Mouse (Mus musculus) C2C12 (cell line): ENCODE measurements around the gene Nr2c2ap.

Experiments used
- CEBPB ChIP-seq: IDR thresholded peaks from one replicate; pipeline ENCODE4 v1.6.1; 2011; ENCODE audit warnings: low read depth, mild to moderate bottlenecking, control low read depth, moderate library complexity
- CTCF ChIP-seq: IDR thresholded peaks from one replicate; pipeline ENCODE4 v1.5.1; 2011; ENCODE audit not compliant: control insufficient read depth, insufficient read depth, insufficient read length
- FOSL1 ChIP-seq: IDR thresholded peaks from one replicate; pipeline ENCODE4 v1.8.0; 2011; ENCODE audit warnings: mild to moderate bottlenecking, low read length; ENCODE audit not compliant: poor library complexity, insufficient read depth, severe bottlenecking
- MAX ChIP-seq: IDR thresholded peaks from one replicate; pipeline ENCODE4 v1.6.1; 2011; ENCODE audit warnings: mild to moderate bottlenecking, control low read depth
- MYOD1 ChIP-seq: IDR thresholded peaks from one replicate; pipeline ENCODE4 v1.6.1; 2011; ENCODE audit warnings: low read depth; ENCODE audit not compliant: control insufficient read depth, insufficient read length
- MYOG ChIP-seq: IDR thresholded peaks from one replicate; pipeline ENCODE4 v1.6.1; 2011; ENCODE audit not compliant: control insufficient read depth, insufficient read length; ENCODE audit errors: extremely low read depth
- USF1 ChIP-seq: IDR thresholded peaks from one replicate; pipeline ENCODE4 v1.6.1; 2011; ENCODE audit warnings: low read depth, mild to moderate bottlenecking, control low read depth, moderate library complexity

- TF ChIP-seq MYOD1 (no peak), CTCF (no peak), MYOG (no peak), MAX (no peak), USF1 (no peak), CEBPB (no peak), FOSL1 (no peak)
Measured at GRCm38 (mm10) chr8:70130066-70130465, 1.1 kb upstream of the Nr2c2ap start.
